Mouse (Mus musculus): ENCODE results near the gene Gm5891. TPM values are rescaled to one million over a fixed set of nuclear protein-coding genes. Genes with fewer than 3 reads are reported as not detected.

Gm5891 gene
- not detected for total RNA-seq (2023)

GRCm38 (mm10) chr7:21921191-21921590 is at the start of gene Gm5891:
Gene Gm5891, minus strand, starts transcription at chr7:21921291.

Other genes with a start within 250 kb of the Gm5891 start
- not detected for gene Gm4175, start 159.8 kb downstream of the Gm5891 start, total RNA-seq (2023)
- not detected for gene Gm4177, start 124.6 kb downstream of the Gm5891 start, total RNA-seq (2023)
- gene Vmn1r135, start 88.9 kb downstream of the Gm5891 start, total RNA-seq (2023) = not detected
- not detected for gene Gm5725, start 77.0 kb downstream of the Gm5891 start, total RNA-seq (2023)
- gene Vmn1r137, start 73.3 kb upstream of the Gm5891 start, total RNA-seq (2023) = not detected
- gene Vmn1r138, start 107.6 kb upstream of the Gm5891 start, total RNA-seq (2023) = not detected
- gene Gm6176, start 135.0 kb upstream of the Gm5891 start, total RNA-seq (2023) = not detected
- not detected for gene Vmn1r139, start 147.8 kb upstream of the Gm5891 start, total RNA-seq (2023)
- not detected for gene Gm16451, start 197.0 kb upstream of the Gm5891 start, total RNA-seq (2023)
- gene Gm10666, start 213.4 kb upstream of the Gm5891 start, total RNA-seq (2023) = not detected
- gene Vmn1r142, start 242.7 kb upstream of the Gm5891 start, total RNA-seq (2023) = not detected

All from neutrophil, adult 83 days (primary cell).